Mouse (Mus musculus): ENCODE measurements around the gene Sh2d1b2.
"Not testable (repeated sequence)": the region's sequence is repeated elsewhere in the genome, so short reads cannot be mapped to it uniquely, and the experiment has no call there.

Gene Sh2d1b2

DNA sequence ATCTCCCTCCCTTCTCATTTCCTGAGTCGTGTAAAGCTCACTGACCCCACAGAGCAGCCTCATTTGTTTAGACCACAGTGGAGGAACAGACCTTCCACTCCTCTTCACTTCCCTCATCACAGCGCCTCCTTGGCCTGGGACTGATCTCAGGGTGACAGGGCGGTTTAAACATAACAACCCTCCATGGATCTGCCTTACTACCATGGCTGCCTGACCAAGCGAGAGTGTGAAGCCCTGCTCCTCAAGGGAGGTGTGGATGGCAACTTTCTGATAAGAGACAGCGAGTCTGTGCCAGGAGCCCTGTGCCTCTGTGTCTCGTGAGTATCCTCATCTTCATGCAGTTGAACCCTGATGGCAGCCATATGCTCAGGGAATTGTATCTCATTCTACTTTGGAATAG lies at the start of gene Sh2d1b2:
Gene Sh2d1b2, plus strand, starts transcription at position 62 of the 400 bp plus-strand sequence.
- not testable (repeated sequence) for DNase-seq (ENCODE audit: low spot score)

GRCm38 (mm10) chr1:170185137-170185536 lies 47.4 kb upstream of the Sh2d1b2 start:
- DNase-seq (ENCODE audit: low spot score): no peak

DNA sequence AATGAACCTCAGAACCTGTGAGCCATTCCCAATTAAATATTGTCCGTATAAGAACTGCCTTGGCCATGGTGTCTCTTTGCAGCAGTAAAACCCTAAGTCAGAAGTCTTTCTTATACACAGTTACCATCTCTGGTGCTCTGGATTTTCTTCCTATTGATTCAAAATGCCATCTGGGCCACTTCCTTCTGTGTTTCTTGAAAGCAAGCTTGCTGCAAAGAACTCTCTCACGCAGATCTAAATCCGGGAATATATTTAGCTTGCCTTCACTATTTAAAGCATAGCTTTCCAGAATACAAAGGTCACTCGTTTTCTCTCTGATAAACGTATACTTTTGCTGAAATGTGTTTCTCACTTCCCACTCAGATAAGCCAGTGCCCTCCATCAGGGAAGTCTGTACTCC lies 46.0 kb upstream of the Sh2d1b2 start:
- no peak for DNase-seq (ENCODE audit: low spot score)

DNA sequence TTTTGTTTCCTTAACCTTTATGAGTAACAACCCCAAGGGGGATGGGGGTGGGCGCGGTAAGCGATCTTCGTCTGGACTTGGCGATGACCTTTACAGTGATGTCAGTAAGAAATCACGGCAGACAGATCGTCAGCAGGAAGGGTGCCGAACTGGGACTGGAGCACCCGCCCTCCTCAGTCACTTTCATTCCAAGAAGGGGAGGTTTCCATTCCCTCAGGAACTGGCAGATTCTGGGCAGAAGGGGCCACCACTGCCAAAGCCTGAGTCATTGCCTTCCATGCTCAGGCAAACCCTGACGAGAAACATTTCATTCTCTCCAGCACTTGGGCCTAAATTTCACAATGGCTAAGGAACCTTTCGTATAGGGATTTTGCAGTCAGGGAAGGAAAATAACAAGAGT lies 43.9 kb upstream of the Sh2d1b2 start:
- DNase-seq (ENCODE audit: low spot score): no peak

DNA sequence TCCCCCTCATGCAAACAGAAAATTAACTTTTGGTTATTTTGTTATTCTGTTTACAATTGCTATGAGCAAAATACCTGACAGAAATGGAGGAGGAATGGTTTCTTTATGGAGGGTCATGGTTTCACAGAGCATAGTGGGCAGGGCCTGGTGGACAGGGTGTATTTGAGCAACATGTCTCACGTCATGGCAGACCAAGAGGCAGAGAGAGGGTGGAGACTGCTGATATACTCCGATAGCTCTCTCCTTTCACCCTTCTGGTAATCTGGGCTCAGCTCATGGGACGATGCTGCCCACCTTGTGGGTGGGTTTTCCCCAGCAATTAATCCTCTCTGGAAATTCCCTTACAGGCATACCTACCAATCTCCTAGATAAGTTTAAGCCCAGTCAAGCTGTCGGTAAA lies 42.3 kb upstream of the Sh2d1b2 start:
- DNase-seq (ENCODE audit: low spot score): no peak

- no peak for DNase-seq (ENCODE audit: low spot score)
These were observed 40.6 kb upstream of the Sh2d1b2 start for GRCm38 (mm10) chr1:170191925-170192324.

- no peak for DNase-seq (ENCODE audit: low spot score)
These were observed 36.3 kb upstream of the Sh2d1b2 start for GRCm38 (mm10) chr1:170196211-170196610.

GRCm38 (mm10) chr1:170200379-170200778 lies 32.2 kb upstream of the Sh2d1b2 start:
- no peak for DNase-seq (ENCODE audit: low spot score)

- DNase-seq (ENCODE audit: low spot score): no peak
These were observed 26.2 kb upstream of the Sh2d1b2 start for GRCm38 (mm10) chr1:170206395-170206794.

GRCm38 (mm10) chr1:170213181-170213879 lies 19.2 kb upstream of the Sh2d1b2 start:
- DNase-seq (ENCODE audit: low spot score): no peak

GRCm38 (mm10) chr1:170214383-170214756 lies 18.2 kb upstream of the Sh2d1b2 start:
- no peak for DNase-seq (ENCODE audit: low spot score)

GRCm38 (mm10) chr1:170214757-170215522 lies 17.6 kb upstream of the Sh2d1b2 start, which contains the start of gene Uhmk1:
Uhmk1 (minus strand) TSS chr1:170215397.
- DNase-seq (ENCODE audit: low spot score): peak; percentile 89

DNA sequence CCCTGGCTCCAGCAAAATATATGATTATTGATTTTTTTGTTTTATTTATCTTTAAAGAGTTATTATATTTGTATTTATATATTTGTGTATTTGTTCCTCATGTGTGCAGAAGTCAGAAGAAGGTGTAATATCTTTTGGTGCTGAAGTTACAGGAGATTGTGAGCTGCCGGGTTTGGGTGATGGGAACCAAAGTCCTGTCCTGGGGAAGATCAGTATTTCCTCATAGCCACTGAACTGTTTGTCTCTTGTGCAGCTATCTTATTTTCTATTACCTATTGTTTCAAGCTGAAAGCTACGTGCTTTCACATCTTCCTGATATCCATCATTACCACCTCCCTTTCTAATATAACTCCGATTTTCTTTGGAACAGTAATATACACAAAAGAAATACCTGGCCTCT lies 17.0 kb upstream of the Sh2d1b2 start:
- DNase-seq (ENCODE audit: low spot score): no peak

DNA sequence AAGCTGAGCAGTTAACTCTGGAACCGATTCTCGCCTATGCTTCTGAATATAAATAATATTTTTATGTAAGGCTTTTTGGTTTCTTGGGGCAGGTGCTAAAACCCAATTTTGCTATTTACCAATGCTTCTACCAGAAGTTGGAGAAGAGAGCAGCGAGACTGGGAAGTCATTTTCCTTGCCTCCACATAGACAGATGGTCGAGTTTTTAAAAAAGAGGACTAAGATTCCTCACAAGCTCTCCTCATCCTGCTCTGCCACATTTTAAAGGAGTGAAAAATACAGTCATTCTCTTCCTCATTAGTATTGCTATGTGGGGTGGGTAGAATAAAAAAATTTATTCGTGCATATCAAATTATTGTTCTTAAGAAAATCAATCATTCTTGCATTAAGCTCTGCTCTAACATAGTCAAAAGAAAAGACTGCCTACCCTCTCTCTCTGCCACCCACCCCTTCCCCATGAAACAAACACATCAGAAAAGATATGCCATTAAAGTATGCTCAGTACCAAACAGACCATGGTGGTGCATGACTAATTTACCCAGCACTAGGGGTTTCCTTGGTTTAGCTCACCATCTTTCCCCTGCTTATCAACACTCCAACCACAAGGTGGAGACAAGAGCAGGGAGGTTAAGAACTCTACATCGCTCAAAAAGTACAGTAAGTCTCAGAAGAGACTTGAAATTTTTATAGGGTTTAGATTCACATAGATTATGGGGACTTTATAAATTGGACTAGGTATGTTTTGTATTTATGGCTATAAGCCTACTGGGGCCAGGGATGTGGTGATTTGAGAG lies 14.3 kb upstream of the Sh2d1b2 start:
- no peak for DNase-seq (ENCODE audit: low spot score)

GRCm38 (mm10) chr1:170220351-170220750 lies 12.2 kb upstream of the Sh2d1b2 start:
- no peak for DNase-seq (ENCODE audit: low spot score)

- DNase-seq (ENCODE audit: low spot score): no peak
These were observed 9.3 kb upstream of the Sh2d1b2 start for GRCm38 (mm10) chr1:170223276-170223675.

DNA sequence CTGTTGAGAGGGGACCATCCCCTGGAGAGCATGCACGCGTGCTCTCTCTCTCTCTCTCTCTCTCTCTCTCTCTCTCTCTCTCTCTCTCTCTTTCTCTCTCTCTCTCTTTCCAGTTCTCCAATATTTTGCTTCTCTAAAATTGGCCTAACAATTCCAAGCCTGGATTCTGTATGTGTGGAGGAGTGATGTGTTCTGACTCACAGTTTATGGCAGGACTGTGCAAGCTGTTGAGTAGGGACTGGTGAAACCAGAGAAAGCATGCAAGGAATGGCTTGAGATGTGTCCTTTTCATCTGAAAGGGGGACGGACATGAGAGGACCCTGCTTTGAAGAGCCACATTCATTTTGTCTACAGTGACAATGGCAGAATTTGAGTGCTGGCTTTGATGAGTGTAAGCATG lies 12.5 kb downstream of the Sh2d1b2 start:
- no peak for DNase-seq (ENCODE audit: low spot score)

GRCm38 (mm10) chr1:170254893-170255559 lies 22.5 kb downstream of the Sh2d1b2 start:
- DNase-seq (ENCODE audit: low spot score): peak; percentile 6

DNA sequence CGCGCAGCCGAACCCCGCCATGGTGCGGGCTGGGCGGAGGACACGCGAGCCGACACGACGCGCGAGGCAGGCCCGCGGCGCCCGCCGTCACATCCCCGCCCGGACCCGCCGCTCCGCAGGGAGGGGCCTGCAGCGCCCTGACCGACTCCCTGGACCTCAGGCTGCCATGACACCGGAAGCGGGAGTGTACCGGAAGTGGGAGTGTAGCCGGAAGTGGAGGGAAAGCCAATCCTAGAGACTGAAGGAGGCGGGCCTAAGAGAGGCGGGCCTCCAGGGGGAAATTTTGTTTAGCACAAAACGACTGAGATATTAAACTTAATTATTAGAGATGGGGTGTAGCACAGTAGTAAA lies 23.0 kb downstream of the Sh2d1b2 start:
- peak; percentile 86 for DNase-seq (ENCODE audit: low spot score)

- no peak for DNase-seq (ENCODE audit: low spot score)
These were observed 37.7 kb downstream of the Sh2d1b2 start for GRCm38 (mm10) chr1:170270281-170270680.

DNA sequence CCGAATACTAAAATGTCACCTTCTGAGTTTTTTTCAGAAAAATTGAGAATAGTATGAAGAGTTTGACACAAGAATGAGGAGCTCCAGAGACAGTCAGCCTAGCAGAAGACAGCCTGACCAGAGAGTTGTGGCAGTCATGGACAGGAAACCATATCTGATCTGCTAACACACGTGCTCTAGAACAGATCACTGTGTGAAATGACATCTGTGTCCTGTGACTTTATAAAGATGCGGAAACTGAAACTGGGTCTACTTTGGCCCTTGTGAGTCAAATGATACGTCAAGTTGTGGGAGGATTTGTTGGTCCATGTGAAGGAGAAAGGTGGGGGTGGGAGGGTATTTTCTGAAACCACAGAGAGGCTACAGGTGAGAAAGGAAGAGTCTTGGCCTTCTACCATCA lies 38.1 kb downstream of the Sh2d1b2 start:
- no peak for DNase-seq (ENCODE audit: low spot score)

GRCm38 (mm10) chr1:170273252-170273651 lies 40.7 kb downstream of the Sh2d1b2 start:
- DNase-seq (ENCODE audit: low spot score): no peak

Data from yolk sac, embryonic 10.5 days (tissue).